Mouse (Mus musculus): Measurements from ENCODE around the gene Duox1.
A peak's percentile ranks its signal among the peaks of the same experiment; 100 is the strongest.

The Duox1 gene

GRCm38 (mm10) chr2:122354191-122354929 is 38.9 kb downstream of the Duox1 start:
- DNase-seq (ENCODE audit: low read depth, low spot score) = no peak

- DNase-seq (ENCODE audit: low read depth, low spot score) = no peak
Observed at GRCm38 (mm10) chr2:122355389-122355788, 39.9 kb downstream of the Duox1 start.

- DNase-seq (ENCODE audit: low read depth, low spot score) = no peak
Observed at GRCm38 (mm10) chr2:122356187-122356586, 40.7 kb downstream of the Duox1 start.

- no peak for DNase-seq (ENCODE audit: low read depth, low spot score)
Observed at GRCm38 (mm10) chr2:122360310-122360709, 44.8 kb downstream of the Duox1 start.

GRCm38 (mm10) chr2:122361181-122361580 is 45.7 kb downstream of the Duox1 start:
- DNase-seq (ENCODE audit: low read depth, low spot score) = no peak

- no peak for DNase-seq (ENCODE audit: low read depth, low spot score)
Observed at GRCm38 (mm10) chr2:122361868-122362621, 46.6 kb downstream of the Duox1 start.

- DNase-seq (ENCODE audit: low read depth, low spot score) = no peak
Observed at GRCm38 (mm10) chr2:122362622-122363523, 47.4 kb downstream of the Duox1 start.

GRCm38 (mm10) chr2:122364352-122364944 is 49.0 kb downstream of the Duox1 start:
- no peak for DNase-seq (ENCODE audit: low read depth, low spot score)

- DNase-seq (ENCODE audit: low read depth, low spot score) = peak; percentile 66
Observed at GRCm38 (mm10) chr2:122365244-122365866, 49.9 kb downstream of the Duox1 start.

GRCm38 (mm10) chr2:122366039-122366438 is 50.6 kb downstream of the Duox1 start:
- no peak for DNase-seq (ENCODE audit: low read depth, low spot score)

- no peak for DNase-seq (ENCODE audit: low read depth, low spot score)
Observed at GRCm38 (mm10) chr2:122366706-122367105, 51.2 kb downstream of the Duox1 start.

- no peak for DNase-seq (ENCODE audit: low read depth, low spot score)
Observed at GRCm38 (mm10) chr2:122367181-122367580, 51.7 kb downstream of the Duox1 start.

- no peak for DNase-seq (ENCODE audit: low read depth, low spot score)
Observed at GRCm38 (mm10) chr2:122367701-122368080, 52.2 kb downstream of the Duox1 start.

GRCm38 (mm10) chr2:122368081-122368971 is 52.9 kb downstream of the Duox1 start:
- DNase-seq (ENCODE audit: low read depth, low spot score) = peak; percentile 29

GRCm38 (mm10) chr2:122368995-122369739 is 53.7 kb downstream of the Duox1 start, which contains the start of gene Shf:
Gene Shf (minus strand): TSS chr2:122369162.
- DNase-seq (ENCODE audit: low read depth, low spot score) = peak; percentile 81

GRCm38 (mm10) chr2:122370101-122370750 is 54.8 kb downstream of the Duox1 start:
- DNase-seq (ENCODE audit: low read depth, low spot score) = peak; percentile 98

- DNase-seq (ENCODE audit: low read depth, low spot score) = no peak
Observed at GRCm38 (mm10) chr2:122372067-122372466, 56.6 kb downstream of the Duox1 start.

GRCm38 (mm10) chr2:122372541-122372940 is 57.1 kb downstream of the Duox1 start:
- no peak for DNase-seq (ENCODE audit: low read depth, low spot score)

GRCm38 (mm10) chr2:122374012-122374411 is 58.5 kb downstream of the Duox1 start:
- DNase-seq (ENCODE audit: low read depth, low spot score) = no peak
